Mouse (Mus musculus) myocyte (in vitro differentiated cells): ENCODE measurements around the gene Pdia3. TPM values are rescaled to one million over a fixed set of nuclear protein-coding genes. Genes with fewer than 3 reads are reported as not detected.
A peak's percentile ranks its signal among the peaks of the same experiment; 100 is the strongest.

Experiments
- H3K27me3 ChIP-seq: one replicate; pipeline ENCODE4 v1.6.1; 2011; ENCODE audit not compliant: control insufficient read depth, insufficient read depth, insufficient read length
- H3K36me3 ChIP-seq: one replicate; pipeline ENCODE4 v1.6.1; 2011; ENCODE audit not compliant: control insufficient read depth, insufficient read depth
- H3K4me2 ChIP-seq: one replicate; pipeline ENCODE4 v1.6.1; 2011; ENCODE audit warnings: low read depth, control low read depth
- H3K4me3 ChIP-seq: one replicate; pipeline ENCODE4 v1.5.1; 2011; ENCODE audit warnings: mild to moderate bottlenecking, control low read depth, moderate library complexity
- H3K79me2 ChIP-seq: one replicate; pipeline ENCODE4 v1.6.1; 2011; ENCODE audit not compliant: control insufficient read depth, insufficient read depth
- H3ac ChIP-seq: one replicate; pipeline ENCODE4 v1.6.1; 2011; ENCODE audit not compliant: control insufficient read depth, insufficient read length
- CEBPB ChIP-seq: IDR thresholded peaks from 2 replicates; pipeline ENCODE4 v1.6.1; 2011; ENCODE audit warnings: mild to moderate bottlenecking, moderate library complexity; ENCODE audit not compliant: poor library complexity, insufficient read depth, severe bottlenecking
- E2F4 ChIP-seq: IDR thresholded peaks from one replicate; pipeline ENCODE4 v1.6.1; 2011; ENCODE audit warnings: mild to moderate bottlenecking, control low read depth, moderate library complexity; ENCODE audit not compliant: insufficient read depth
- MAX ChIP-seq: IDR thresholded peaks from one replicate; pipeline ENCODE4 v1.6.1; 2011; ENCODE audit warnings: low read depth, mild to moderate bottlenecking, control low read depth
- MYOD1 ChIP-seq, 3 experiments: IDR thresholded peaks; one replicate each; pipeline ENCODE4 v1.6.1; 2011; ENCODE audit warnings: control low read depth in 2 of 3, low read depth in 2 of 3, mild to moderate bottlenecking in 2 of 3, moderate library complexity in 1 of 3; ENCODE audit not compliant: insufficient read length in 2 of 3, control insufficient read depth in 1 of 3
- MYOG ChIP-seq, 3 experiments: IDR thresholded peaks; one replicate each; pipeline ENCODE4 v1.6.1; 2011; ENCODE audit warnings: control low read depth in 2 of 3, low read depth in 2 of 3, mild to moderate bottlenecking in 2 of 3; ENCODE audit not compliant: insufficient read length in 2 of 3, control insufficient read depth in 1 of 3, insufficient read depth in 1 of 3
- POLR2A ChIP-seq: IDR thresholded peaks from one replicate; pipeline ENCODE4 v1.6.1; 2011; ENCODE audit warnings: low read depth, mild to moderate bottlenecking, control low read depth, moderate library complexity; ENCODE audit not compliant: insufficient read length
- POLR2AphosphoS2 ChIP-seq: IDR thresholded peaks from one replicate; pipeline ENCODE4 v1.6.1; 2011; ENCODE audit warnings: low read depth, control low read depth; ENCODE audit not compliant: insufficient read length
- REST ChIP-seq: IDR thresholded peaks from one replicate; pipeline ENCODE4 v1.6.1; 2011; ENCODE audit warnings: mild to moderate bottlenecking, control low read depth, moderate library complexity; ENCODE audit not compliant: insufficient read depth, insufficient read length
- SRF ChIP-seq: IDR thresholded peaks from one replicate; pipeline ENCODE4 v1.6.1; 2011; ENCODE audit warnings: low read depth; ENCODE audit not compliant: control insufficient read depth, insufficient read length
- TCF12 ChIP-seq: IDR thresholded peaks from one replicate; pipeline ENCODE4 v1.6.1; 2011; ENCODE audit warnings: mild to moderate bottlenecking, control low read depth; ENCODE audit not compliant: poor library complexity, insufficient read depth, severe bottlenecking
- TCF3 ChIP-seq: IDR thresholded peaks from one replicate; pipeline ENCODE4 v1.6.1; 2011; ENCODE audit warnings: low read depth, control low read depth; ENCODE audit not compliant: insufficient read length
- USF1 ChIP-seq: IDR thresholded peaks from one replicate; pipeline ENCODE4 v1.6.1; 2011; ENCODE audit warnings: low read depth, mild to moderate bottlenecking, control low read depth, moderate library complexity
- polyA plus RNA-seq: library from polyadenylated mRNA; unstranded; fragments of >200 nt; fragmentation: generic; extraction: Trizol; gene quantifications from one replicate; pipeline ENCODE4 v1.2.1, GENCODE M21; 2012; ENCODE audit warnings: missing spikeins

Pdia3 gene
- polyA plus RNA-seq, 1 experiment: 130 TPM

DNA sequence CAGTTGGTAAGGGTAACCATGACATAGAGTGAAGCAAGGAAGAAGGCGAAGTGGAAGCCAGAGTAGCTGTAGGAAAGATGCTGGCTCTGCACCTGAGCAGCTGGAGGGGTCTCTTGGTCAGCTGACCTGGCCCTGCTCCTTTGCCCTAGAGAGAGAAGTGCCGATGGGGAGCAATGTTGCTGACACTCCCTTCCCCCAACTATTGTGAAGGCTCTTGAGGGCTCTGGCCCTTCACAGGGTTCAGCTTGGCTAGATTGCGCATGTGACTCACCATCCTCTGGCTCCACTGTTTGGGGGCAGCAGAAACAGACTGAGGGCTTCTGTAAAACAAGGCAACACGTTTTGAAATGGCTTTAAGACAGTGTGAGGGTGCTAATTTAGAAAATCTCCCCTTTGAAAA is 38.8 kb downstream of the Pdia3 start:
- TF ChIP-seq MYOD1 (IDR thresholded peaks at IDR 0.05; ENCODE audit: control insufficient read depth in 1 of 3, insufficient read length in 2 of 3, low read depth in 2 of 3): no peak
- peak; percentile 45 for TF ChIP-seq USF1

GRCm38 (mm10) chr2:121452990-121453389 is 39.4 kb downstream of the Pdia3 start, which contains the start of gene Hypk:
Hypk (plus strand) TSS chr2:121453290.
- Histone ChIP-seq H3K4me2 (peak within 1 kb of the TSS; percentile 62), H3K36me3 (peaks cover 18% of the 10 kb centered on the region), H3K27me3 (no peaks in the 10 kb centered on the region), H3K4me3 (no peak within 1 kb of the TSS), H3K79me2 (peaks cover 44% of the 10 kb centered on the region), H3ac (no peak within 1 kb of the TSS)
- TF ChIP-seq E2F4: no peak
- no peak for TF ChIP-seq POLR2A
- TF ChIP-seq TCF3: no peak
- TF ChIP-seq USF1: no peak
- TF ChIP-seq POLR2AphosphoS2: no peak
- no peak for TF ChIP-seq MAX
- no peak for TF ChIP-seq CEBPB
- TF ChIP-seq SRF: no peak
- no peak for TF ChIP-seq TCF12
- no peak for TF ChIP-seq MYOG (IDR thresholded peaks at IDR 0.05; ENCODE audit: control insufficient read depth in 1 of 3, insufficient read depth in 1 of 3, insufficient read length in 2 of 3, low read depth in 2 of 3)
- TF ChIP-seq MYOD1 (IDR thresholded peaks at IDR 0.05; ENCODE audit: control insufficient read depth in 1 of 3, insufficient read length in 2 of 3, low read depth in 2 of 3): no peak

More for the DNA sequence above, 38.8 kb downstream of the Pdia3 start:
- Histone ChIP-seq H3K4me3 (no peak overlapping the region), H3K79me2 (peaks cover 38% of the 10 kb centered on the region), H3K36me3 (peaks cover 18% of the 10 kb centered on the region), H3K4me2 (peak overlapping the region; percentile 62), H3ac (no peak overlapping the region), H3K27me3 (no peaks in the 10 kb centered on the region)

GRCm38 (mm10) chr2:121453917-121454316 is 40.3 kb downstream of the Pdia3 start:
- Histone ChIP-seq H3K4me2 (no peak overlapping the region), H3K4me3 (no peak overlapping the region), H3K36me3 (peaks cover 22% of the 10 kb centered on the region), H3K79me2 (peaks cover 46% of the 10 kb centered on the region), H3K27me3 (no peaks in the 10 kb centered on the region), H3ac (no peak overlapping the region)
- no peak for TF ChIP-seq TCF3
- TF ChIP-seq SRF: no peak
- no peak for TF ChIP-seq TCF12
- TF ChIP-seq MYOD1 (IDR thresholded peaks at IDR 0.05; ENCODE audit: control insufficient read depth in 1 of 3, insufficient read length in 2 of 3, low read depth in 2 of 3): no peak
- peak; percentile 30 for TF ChIP-seq POLR2A
- no peak for TF ChIP-seq REST
- TF ChIP-seq CEBPB: no peak
- peak; percentile 93 for TF ChIP-seq POLR2AphosphoS2
- no peak for TF ChIP-seq E2F4
- no peak for TF ChIP-seq MYOG (IDR thresholded peaks at IDR 0.05; ENCODE audit: control insufficient read depth in 1 of 3, insufficient read depth in 1 of 3, insufficient read length in 2 of 3, low read depth in 2 of 3)
- no peak for TF ChIP-seq USF1

- Histone ChIP-seq H3K4me3 (no peak overlapping the region), H3K4me2 (no peak overlapping the region), H3K27me3 (no peaks in the 10 kb centered on the region), H3K36me3 (peaks cover 22% of the 10 kb centered on the region), H3K79me2 (peaks cover 38% of the 10 kb centered on the region), H3ac (no peak overlapping the region)
- TF ChIP-seq POLR2A (peak; percentile 40), REST (no peak), SRF (no peak), MYOD1 (IDR thresholded peaks at IDR 0.05; ENCODE audit: control insufficient read depth in 1 of 3, insufficient read length in 2 of 3, low read depth in 2 of 3) (no peak), MYOG (IDR thresholded peaks at IDR 0.05; ENCODE audit: control insufficient read depth in 1 of 3, insufficient read depth in 1 of 3, insufficient read length in 2 of 3, low read depth in 2 of 3) (peak in 1 of 3 experiments; percentile 11), CEBPB (no peak), TCF3 (no peak), TCF12 (no peak), E2F4 (no peak), POLR2AphosphoS2 (peak; percentile 84), MAX (no peak), USF1 (no peak)
Measured at GRCm38 (mm10) chr2:121455534-121455933, 42.0 kb downstream of the Pdia3 start.
